Mouse (Mus musculus): Measurements from ENCODE around the gene Ctdspl.

Ctdspl gene

DNA sequence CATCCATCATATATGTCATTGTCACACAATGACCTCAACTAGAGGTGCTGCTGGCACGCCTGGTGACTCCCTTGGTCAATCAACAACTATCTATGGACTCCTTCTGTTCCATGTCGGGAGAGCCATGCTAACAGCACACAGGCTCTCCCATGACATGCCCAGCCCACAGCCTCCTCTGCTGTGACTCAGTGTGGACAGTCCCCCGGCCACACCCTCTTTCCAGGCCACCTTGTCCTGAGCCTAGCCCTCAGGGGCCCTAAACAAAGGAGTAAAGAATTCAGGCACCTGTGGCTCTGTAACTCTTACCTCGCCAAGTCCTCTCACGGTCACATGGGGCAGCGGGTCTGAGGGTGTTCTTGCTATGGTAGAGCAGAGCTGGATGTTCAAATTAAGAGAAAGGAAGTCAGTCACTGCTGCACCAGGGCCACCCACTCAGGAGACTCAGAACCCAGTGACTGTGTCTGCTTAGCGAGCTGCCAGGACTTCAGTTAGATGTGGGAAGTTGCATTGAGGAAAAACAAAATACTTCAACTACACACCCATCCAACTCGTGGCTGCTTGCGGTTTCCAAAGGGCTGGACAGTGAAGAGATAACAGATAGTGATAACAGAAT, 127.8 kb downstream of the Ctdspl start:
- ATAC-seq (ENCODE audit: low TSS enrichment) = peak; percentile 62

DNA sequence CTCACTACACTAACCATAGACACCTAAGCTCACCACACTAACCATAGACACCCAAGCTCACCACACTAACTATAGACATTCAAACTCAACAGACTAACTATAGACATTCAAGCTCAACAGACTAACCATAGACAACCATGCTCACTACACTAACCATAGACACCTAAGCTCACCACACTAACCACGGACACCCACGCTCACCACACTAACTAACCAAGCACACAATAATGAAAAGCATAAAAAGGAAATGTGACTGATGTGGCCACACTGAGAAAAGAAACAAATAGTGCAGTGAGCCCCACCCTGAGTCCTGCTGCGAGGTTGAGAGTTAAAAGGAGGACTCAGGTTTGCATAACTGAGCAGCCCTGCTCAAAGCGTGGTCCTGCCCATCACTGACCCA, 129.1 kb downstream of the Ctdspl start:
- ATAC-seq (ENCODE audit: low TSS enrichment) = no peak

DNA sequence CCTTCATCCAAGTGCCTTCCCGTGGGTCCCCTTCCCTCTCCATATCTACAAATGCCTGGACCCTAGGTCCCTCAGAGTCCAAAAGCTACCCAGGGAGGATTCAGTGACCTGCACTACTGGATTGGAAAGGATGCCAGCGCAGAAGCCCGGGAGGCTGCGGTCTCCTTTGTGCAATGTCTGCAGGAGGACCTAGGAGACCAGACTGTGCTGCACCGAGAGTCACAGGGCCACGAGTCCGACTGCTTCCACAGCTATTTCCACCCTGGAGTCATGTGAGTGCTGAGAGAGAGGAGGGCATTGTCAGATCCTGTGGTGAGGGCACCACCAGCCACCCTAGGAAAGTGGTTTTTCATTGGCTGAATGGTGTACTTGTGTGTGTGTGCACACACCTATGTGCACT, 132.0 kb downstream of the Ctdspl start:
- ATAC-seq (ENCODE audit: low TSS enrichment) = no peak

DNA sequence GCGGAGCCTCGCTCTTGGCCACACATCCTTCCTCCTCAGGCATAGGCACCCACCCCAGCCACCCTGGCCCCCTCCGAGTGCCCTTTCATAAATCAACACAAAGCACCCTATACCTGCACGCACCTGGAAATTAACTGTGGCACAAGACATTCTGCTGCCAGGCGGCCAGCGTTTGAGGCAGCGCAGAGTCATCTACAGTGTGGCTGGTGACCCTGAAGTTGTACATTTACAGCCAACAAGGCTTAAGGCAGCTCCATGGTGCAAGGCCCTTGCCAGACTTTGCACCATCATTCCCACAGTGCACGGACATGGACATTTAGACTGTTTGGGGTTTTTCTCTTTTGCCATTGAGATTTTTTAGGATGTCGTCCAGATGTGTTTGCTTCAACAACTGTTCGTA, 134.4 kb downstream of the Ctdspl start:
- ATAC-seq (ENCODE audit: low TSS enrichment) = no peak

DNA sequence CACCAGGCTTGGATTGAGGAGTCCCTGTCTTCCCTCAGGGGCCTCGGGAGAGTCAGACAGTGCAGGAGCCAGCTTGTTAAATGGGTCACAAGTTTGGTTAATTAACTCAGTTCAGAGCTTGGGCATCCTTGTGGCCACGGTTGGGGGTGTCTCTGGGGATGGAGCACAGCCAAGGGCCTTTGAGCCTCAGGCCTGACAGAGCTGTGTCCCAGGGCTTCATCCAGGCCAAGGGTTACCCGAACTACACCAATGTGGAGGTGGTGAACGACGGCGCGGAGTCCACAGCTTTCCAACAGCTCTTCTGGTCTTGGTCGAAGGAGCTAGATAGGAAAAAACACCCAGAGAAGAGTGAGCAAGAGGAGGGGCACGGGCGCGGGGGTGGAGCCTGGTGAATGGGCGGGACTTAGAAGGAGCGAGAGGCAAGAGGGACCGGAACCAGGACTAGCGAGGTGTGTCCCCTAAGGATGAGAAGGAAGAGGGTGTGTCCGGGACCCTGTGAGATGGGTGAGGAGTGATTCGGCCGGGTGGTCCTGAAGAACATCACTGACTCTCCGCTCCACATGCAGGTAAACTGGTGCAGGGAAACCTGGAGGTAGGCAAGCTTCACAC, 136.9 kb downstream of the Ctdspl start:
- no peak for ATAC-seq (ENCODE audit: low TSS enrichment)

DNA sequence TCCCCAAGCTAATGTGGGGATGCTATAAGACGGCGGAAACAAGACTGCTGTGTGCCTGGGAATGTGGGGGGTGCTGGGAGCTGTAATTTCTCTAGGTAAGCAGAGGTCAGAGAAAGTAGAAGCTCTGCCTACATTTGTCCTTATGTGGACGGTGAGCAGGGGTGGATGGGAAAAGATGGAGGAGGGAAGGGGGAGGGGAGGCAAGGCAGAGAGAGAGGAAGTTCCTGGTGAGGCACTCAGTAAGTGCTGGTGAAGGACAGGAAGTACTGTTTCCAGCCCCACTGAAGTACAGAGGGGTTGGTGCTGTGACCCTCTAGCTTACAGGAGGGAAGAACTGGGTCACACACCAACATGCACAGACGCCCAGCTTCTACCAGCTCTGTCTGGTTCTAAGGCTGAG, 138.0 kb downstream of the Ctdspl start:
- no peak for ATAC-seq (ENCODE audit: low TSS enrichment)

DNA sequence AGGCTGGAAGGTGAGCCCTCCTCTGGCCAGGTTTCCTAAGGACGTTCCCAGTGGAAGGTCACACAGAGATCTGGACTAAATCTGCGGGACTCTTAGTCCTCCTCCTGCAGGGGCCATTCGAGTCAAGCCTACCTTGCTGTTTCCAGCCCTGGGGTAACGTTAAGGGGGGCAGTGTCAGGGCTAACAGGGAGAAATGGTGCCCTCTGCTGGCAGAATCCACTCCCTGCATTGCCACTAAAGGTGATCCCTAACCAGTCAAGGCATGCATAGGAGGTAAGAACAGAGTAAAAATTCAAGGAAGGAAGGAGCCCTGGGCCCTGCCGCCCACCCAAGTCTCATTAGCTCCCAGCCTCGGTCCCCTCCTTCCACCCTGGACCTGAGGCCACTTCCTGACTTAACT, 141.3 kb downstream of the Ctdspl start:
- peak; percentile 69 for ATAC-seq (ENCODE audit: low TSS enrichment)

DNA sequence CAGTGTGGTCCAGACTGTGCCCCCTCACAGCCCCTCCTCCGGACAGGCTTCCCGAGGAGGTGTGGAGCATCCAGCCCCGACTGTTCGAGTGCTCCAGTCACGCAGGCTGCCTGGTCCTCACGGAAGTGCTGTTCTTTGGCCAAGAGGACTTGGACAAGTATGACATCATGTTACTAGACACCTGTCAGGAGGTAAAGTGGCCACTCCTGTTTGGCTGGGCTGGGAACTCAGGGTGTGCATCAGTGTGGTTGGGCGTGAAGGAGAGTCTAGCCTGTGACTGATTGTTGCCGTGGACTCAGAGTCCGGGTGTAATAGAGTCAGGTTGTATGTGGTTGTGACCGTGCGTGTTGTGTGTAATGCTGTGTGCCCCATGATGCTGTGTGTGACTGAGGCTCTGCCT, 142.0 kb downstream of the Ctdspl start:
- ATAC-seq (ENCODE audit: low TSS enrichment) = no peak

DNA sequence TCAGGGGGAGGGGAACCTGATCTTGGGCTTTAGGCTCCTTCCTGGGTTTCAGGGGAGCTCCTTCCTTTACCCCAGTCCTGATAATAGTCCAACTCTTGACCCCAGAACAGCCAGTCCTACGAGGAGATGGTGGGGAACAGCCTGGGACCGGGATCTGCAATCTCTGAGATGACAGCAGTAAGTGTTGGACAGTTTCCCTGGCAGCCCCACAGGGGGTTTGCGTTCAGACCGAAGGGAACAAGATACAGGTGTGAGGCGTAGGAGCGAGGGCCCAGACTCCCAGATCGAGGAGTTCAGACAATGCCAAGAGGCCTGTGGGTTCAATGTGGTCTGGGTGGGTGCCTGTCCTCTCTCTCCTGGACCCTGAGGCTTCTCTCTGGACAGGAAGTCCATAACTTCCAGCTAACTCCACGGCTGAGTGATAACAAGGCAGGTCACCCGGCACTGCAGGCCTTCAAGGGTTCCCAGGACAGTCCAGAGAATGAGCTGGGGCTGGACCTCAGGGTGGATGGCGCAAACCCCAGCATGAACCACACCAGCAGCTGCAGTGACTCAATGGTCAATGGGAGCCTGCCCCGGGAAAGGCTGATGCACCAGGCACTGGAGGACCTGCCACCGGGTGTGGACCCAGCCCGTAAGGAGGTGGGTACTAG, 144.0 kb downstream of the Ctdspl start:
- ATAC-seq (ENCODE audit: low TSS enrichment) = no peak

DNA sequence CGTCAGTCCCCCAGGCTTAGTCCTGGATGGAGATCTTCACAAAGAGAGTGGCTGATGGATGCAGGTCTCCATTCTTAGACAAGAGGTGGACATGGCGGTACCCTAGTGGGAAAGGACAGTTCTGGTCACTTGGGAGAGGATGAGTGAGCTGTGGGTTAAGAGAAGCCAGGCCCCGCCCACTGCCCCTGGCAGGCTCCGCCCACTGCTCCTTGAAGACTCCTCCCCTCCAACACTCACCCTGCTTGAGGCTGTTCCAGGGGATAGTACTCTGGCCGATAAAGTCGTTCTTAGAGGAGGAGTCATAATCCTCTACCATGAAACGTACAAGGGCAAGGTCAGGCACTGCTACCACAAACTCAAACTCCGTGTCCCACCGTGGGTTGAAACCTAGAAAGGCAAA, 145.5 kb downstream of the Ctdspl start:
- ATAC-seq (ENCODE audit: low TSS enrichment) = no peak

DNA sequence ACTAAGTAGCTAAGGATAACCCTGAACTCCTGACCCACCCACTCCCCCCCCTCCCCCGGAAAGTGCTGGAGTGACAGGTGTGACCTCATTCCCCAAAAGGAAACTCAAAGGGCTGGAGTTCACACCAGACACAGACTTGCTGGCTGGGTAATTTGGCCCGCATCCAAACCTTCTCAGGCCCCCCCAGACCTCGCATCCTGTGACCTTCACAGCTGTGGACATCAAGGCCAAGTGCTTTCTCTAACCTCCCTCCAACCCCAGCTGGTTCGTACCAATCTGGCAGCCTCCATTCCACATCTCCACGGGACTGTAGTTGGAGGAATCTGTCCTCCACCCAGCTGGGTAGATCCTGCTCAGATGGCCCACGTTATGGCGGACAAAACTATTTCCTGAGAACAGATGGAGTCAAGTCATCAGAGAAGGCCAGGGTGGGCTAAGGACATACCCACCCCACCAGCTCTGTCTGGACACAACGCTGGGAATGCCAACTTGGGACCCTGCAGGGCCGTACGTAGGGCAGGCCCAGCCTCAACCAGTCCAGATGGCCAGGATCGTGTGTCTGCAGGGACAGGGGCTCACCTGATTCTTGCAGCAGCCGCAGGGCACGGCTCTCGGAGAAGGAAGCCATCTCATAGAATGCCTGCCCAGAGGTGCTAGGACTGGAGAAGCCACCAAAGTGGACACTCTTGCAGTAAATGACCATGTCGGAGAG, 147.1 kb downstream of the Ctdspl start:
- no peak for ATAC-seq (ENCODE audit: low TSS enrichment)

DNA sequence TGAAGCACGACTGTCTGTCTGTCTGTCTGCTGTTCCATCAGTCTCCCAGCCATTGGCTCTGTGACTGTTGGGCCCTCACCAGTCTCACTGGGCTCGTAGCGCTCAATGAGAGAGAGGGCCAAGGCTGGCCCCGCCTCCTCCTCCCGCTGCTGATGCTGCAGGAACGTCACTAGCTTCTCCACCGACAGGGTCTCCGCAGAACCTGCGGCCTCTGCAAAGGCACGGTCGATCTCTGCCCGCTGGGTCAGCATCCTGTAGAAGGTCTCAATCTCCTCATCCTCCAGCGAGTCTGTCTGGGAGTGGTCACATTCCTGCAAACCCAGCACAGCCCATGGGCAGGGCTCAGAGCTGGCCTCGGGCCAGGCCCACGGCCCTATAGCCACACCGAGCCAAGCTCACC, 149.4 kb downstream of the Ctdspl start:
- no peak for ATAC-seq (ENCODE audit: low TSS enrichment)

DNA sequence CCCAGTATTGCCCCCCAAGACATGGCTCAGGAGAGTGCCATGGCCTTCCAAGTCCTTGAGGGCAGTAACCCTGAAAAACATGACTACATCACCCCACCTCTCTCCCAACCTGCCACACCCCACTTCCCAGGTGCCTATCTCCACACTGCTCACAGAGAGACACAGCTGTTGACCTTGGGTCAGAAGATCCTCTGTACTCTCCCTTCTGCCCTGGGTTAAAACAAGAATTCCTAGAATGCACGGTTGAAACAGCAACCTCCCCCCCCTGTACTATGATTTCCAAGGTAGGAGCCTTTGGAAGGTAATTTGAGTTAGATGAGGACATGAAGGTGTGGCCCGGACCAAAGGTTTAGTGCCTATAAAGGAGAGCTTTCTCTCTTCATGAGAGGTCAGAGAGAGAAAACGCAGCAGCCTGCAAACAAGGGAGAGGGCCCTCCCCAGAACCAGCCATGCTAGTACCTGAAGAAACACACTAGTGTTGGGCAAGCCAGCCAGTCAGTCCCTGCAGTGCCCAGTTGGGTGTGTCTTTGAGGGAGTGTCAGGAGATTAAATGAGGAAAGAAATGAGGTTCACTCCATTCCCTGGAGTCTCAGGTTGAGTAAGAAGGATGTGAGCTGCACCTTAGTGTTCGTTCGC, 153.9 kb downstream of the Ctdspl start:
- ATAC-seq (ENCODE audit: low TSS enrichment) = no peak

DNA sequence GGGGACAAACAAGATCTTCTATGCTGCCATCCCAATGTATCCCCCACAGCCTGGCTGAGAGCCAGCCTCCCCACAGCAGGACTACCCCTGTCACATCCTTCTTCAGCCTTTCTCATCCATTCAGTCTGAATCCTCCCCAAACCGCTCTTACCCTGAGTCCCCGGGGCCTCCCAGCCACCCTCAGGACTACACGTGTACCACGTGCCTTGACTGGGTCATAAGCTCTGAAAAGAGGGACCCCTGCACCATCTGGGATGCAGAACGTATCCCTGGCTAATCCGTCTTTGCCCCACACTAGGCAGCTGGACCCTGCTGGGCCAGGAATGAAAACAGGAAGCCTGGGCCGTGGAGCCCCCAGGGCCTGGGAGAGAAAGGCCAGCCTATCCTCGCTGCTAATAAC, 155.8 kb downstream of the Ctdspl start:
- no peak for ATAC-seq (ENCODE audit: low TSS enrichment)

DNA sequence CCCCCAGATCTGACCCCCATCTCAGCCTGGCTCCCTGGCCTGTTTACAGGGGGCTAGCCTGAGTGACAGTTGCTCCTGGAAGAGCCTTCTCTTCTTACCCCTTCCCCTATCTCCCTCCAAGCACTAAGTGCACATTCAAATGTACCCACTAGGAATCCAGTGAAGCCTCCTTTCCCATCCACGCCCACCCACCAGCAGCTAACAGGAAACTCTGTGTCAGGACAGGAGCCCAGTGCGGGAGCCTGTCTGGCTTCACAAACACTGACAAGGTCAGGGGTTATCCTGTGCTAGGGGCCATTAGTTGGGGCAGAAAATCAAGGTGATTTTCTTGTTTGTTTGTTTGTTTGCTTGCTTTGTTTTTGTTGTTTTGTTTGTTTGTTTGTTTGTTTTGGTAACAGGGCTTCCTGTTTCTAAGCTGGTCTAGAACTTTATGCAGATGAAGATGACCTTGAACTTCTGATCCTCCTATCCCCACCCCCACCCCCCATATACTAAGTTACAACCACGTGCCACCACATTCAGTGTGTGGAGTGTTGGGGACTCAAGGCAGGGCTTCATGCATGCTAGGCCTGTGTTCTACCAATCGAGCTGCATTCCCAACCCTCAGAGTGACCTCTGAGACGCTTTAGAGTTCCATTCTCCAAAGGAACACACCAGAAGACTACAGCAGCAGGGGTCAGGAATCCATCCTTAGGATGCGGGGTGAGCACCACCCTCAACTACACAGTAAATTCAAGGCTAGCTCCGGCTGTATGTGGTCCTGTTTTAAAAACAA, 156.6 kb downstream of the Ctdspl start:
- ATAC-seq (ENCODE audit: low TSS enrichment) = no peak

DNA sequence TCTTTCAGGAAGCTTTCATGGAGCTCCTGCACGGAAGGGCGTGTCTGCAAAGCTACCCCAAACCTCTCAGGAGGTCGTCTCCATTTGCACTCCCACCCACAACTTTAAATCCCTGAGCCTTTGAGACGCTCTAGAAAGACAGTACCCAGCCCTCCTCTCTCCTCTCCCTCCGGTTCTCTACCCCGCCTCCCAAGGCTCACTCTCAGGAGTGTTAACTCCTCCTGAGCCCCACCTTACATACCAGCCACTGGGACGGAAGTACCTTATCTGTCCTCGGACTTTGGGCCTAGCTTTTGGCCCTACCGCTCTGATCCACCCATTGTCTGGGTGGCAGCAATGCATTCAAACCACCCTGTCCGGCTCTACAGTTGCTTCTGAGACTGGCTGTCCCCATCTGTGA, 157.7 kb downstream of the Ctdspl start:
- no peak for ATAC-seq (ENCODE audit: low TSS enrichment)

DNA sequence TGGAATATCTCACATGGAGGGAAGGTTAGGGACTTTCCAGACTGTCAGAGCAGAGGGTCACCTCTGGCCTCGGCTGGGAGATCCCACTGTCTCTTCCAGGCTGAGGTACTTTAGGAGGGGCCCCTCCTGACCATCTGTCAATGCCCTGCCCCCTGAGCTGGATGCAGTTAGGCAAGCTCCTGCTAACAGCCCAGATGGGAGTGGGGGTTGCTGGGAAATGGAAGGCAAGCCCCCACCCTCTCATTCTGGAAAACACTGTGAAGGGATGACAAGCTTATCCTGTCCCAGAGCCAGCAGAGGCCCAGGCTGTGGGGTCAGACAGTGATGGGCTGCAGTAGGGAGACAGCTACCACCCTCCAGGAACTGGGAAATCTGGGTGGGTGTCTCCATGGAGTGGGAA, 160.2 kb downstream of the Ctdspl start:
- no peak for ATAC-seq (ENCODE audit: low TSS enrichment)

DNA sequence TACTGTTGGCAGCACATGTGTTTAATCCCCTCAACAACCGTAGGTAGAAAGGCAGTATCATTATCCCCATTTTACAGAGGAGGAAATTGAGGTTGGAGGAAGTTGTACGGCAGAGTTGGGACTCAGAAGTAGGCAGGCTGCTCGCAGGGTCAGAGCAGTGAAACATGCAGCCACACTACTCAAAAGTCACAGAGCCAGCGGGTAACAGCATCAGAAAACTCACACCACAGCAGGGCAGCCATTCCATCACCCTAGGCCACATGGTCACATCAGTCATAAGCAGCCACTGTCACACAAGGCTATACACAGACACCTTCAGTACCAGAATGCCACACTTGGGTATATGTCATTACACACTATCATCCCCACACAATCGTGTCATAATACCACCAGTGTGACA, 161.1 kb downstream of the Ctdspl start:
- no peak for ATAC-seq (ENCODE audit: low TSS enrichment)

DNA sequence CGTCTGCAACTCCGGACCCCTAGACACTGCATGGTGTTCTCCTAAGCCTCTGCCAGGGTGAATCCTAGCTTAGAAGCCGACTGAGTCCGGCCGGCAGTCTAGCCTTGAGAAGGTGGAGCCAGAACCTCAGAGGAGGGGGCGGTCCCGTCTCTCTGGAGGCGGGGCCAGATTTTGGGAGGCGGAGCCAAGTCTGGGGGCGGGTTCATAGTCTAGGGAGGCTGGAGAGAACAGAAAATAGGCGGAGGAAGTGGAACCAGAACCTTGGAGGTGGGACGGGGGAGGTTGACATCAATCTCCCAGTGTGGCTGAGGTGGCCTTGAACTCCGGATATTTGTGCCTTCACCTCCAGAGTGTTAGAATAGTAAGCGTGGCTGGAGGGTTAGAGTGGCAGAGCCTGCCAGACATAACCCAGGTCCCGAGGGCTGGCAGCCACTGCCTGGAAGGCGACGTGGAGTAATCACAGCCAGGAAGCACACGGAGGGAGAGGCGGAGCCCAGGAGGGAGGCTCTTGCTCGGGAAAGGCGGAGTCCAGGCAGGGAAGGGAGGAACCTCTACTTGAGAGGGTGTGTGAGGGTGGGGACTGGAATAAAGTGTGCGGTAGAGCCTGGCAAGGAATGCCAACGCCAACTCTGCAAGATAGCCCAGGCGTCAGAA, 162.0 kb downstream of the Ctdspl start:
- peak; percentile 74 for ATAC-seq (ENCODE audit: low TSS enrichment)

DNA sequence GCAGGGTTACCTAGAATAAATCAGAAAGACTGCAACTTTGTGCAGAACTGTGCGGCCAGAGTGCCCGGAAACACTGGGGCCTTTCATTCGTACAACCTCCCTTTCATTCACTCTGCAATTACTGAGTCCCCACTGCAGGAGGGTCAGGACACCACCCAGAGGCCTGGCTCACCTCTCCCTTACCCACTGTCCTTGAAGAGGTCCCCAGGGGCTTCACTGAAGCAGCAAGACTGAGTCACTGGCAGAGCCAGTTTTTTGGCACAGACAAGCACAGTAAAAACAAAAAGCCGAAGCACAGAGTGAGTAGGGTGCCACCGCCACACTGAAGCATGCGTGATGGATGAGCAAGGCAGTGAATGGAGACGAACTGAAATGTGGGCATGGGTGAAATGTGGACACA, 163.2 kb downstream of the Ctdspl start:
- ATAC-seq (ENCODE audit: low TSS enrichment) = no peak

DNA sequence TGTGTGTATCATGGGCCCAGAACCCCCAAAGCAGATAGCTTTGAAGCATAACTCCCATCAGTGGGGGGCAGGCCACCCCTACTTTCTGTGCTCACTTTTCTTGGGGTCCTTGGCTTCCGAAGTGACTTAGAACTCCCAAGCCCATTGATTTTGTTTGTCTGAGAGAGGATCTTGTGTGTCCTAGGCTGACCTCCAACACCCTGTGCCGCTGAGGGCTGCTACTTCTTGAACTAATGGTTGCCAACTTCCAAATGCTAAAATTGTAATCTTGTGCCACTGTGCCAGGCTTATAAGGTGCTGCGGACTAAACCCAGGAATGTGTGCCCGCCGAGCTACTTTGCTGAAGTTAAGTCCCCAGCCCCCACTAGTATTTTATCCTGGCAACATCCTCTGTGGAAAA, 164.2 kb downstream of the Ctdspl start:
- no peak for ATAC-seq (ENCODE audit: low TSS enrichment)

All from frontal cortex, adult (tissue).